Mouse (Mus musculus): ENCODE measurements around the gene Sirt7.

Gene Sirt7

DNA sequence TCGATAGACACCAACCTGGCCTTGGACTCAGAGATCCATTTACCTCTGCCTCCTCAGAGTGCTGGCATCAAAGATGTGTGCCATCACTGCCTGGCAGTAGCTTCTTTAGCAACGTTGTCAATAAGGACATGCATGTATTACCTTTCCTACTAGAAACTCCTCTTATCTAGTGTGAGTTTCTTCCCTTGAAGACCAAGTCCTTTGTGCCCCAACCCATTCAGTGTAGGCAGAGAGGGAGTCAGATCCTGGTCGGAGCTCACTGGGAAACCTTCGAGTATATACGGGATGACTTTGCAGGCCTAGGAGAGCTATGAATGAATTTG is 50.8 kb downstream of the Sirt7 start:
- Histone ChIP-seq H3K4me1 (replicated peaks; ENCODE audit: low read depth, low read length) (peaks cover 66% of the 10 kb centered on the region), H3K36me3 (ENCODE audit: insufficient read depth, low read length) (peaks cover 60% of the 10 kb centered on the region), H3K9me3 (ENCODE audit: low read length) (no peaks in the 10 kb centered on the region), H3K27me3 (ENCODE audit: insufficient read depth, low read length) (no peaks in the 10 kb centered on the region), H3K4me3 (replicated peaks; ENCODE audit: low read length) (peak overlapping the region; percentile 99)
- TF ChIP-seq CTCF (conservative IDR thresholded peaks at IDR 0.05; ENCODE audit: low read length) (no peak), NANOG (IDR thresholded peaks at IDR 0.05; ENCODE audit: borderline replicate concordance, low read length) (no peak), POU5F1 (IDR thresholded peaks at IDR 0.05; ENCODE audit: borderline replicate concordance, low read length) (no peak)

DNA sequence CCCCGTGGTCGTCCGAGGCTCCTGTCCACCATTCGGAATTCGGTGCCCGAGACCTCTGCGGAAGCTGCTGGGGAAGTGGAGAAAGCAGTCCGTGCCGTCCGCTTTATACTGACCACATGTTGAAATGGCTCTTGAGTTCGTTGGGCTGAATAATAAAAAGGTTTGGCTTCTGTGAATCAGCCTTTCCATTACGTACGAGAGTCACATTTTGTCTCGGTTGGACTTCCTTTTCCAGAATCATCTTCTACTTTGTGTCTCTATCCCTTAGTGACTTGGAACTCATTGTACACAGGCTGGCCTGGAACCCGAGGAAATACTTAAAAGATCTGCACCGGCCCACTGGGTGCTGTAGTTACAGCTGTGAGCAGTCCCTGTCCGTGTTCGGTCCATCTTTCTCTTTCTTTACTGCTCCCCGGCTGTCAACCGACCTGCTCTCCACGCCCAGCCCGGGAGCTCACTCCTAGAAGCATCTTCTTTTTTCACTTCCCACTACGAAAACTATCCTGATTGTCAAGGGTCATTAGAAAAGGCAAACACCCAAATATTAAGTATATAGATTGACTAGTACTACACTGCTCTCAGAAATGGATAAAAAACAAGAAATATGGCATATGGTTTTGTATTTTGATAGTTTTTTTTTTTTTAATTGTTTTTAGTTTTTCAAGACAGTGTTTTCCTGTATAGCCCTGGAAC is 51.3 kb downstream of the Sirt7 start:
- H3K9me3 ChIP-seq (ENCODE audit: low read length) = no peaks in the 10 kb centered on the region
- TF ChIP-seq NANOG (IDR thresholded peaks at IDR 0.05; ENCODE audit: borderline replicate concordance, low read length) (no peak), CTCF (conservative IDR thresholded peaks at IDR 0.05; ENCODE audit: low read length) (no peak), POU5F1 (IDR thresholded peaks at IDR 0.05; ENCODE audit: borderline replicate concordance, low read length) (no peak)
- peaks cover 61% of the 10 kb centered on the region for H3K4me1 ChIP-seq (replicated peaks; ENCODE audit: low read depth, low read length)
- peaks cover 60% of the 10 kb centered on the region for H3K36me3 ChIP-seq (ENCODE audit: insufficient read depth, low read length)
- H3K4me3 ChIP-seq (replicated peaks; ENCODE audit: low read length) = peak overlapping the region; percentile 99
- H3K27me3 ChIP-seq (ENCODE audit: insufficient read depth, low read length) = no peaks in the 10 kb centered on the region

DNA sequence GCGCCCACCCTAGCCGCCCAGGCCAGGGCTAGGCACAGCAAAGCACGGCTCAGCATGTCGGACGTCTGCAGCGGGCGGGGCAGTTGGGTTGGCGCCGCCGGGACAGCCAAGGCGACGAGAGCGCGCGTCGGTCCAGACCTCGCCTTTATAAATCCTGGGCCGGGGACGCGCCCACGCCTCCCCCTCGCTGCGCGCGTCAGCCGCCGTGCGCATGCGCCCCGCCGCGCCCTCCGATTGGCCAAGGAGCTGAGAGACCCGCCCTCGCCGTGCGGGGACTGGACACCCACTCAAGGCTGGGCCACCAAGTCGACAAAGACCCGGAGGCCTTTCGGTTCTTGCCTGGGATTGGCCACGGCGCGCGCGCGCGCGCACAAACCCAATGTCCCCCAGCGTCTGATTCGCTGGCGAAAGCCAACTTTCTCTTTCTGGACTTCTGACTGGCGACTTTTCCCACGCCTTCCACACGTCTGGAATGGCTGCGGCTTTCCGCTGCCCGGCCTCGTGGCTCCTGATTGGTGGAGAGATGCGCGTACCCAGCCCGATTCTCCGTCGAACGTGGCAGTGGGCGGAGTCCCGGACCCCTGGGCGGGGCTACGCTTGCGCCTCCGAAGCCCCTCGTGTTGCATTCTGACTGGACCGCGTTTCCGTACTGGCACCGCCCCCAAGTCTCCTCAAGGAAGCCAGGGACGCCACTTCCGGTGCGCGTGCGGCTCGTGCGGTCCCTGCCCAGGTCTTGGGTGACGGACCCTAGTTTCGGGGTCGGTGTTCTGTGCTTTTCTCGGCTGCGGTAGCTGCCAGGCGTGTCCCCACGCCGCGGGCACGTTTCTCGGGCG is 52.1 kb downstream of the Sirt7 start, which contains the start of gene P4hb:
TSS of gene P4hb (minus strand) at position 502 of the 833 bp plus-strand sequence.
- Histone ChIP-seq H3K27me3 (ENCODE audit: insufficient read depth, low read length) (no peaks in the 10 kb centered on the region), H3K4me3 (replicated peaks; ENCODE audit: low read length) (peak within 1 kb of the TSS; percentile 99), H3K9me3 (ENCODE audit: low read length) (no peaks in the 10 kb centered on the region), H3K36me3 (ENCODE audit: insufficient read depth, low read length) (peaks cover 60% of the 10 kb centered on the region), H3K4me1 (replicated peaks; ENCODE audit: low read depth, low read length) (peaks cover 54% of the 10 kb centered on the region)
- TF ChIP-seq CTCF (conservative IDR thresholded peaks at IDR 0.05; ENCODE audit: low read length) (no peak), NANOG (IDR thresholded peaks at IDR 0.05; ENCODE audit: borderline replicate concordance, low read length) (no peak), POU5F1 (IDR thresholded peaks at IDR 0.05; ENCODE audit: borderline replicate concordance, low read length) (no peak)

DNA sequence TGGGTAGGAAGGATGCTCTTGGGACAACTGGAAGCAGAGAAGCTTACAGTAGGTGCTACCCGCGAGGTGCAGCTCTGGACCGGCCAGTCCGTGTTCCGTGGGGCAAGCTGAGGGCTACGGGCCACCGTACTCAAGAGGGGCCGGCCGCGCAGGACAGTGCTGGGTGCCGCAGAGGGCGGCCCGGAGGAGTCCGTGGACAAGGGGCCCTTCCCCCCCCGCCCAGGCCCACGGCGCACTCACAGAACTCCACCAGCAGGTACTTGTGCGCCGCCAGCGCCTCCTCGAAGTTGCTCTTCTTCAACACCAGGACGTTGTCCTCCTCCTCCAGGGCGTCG is 52.7 kb downstream of the Sirt7 start:
- no peaks in the 10 kb centered on the region for H3K27me3 ChIP-seq (ENCODE audit: insufficient read depth, low read length)
- H3K4me3 ChIP-seq (replicated peaks; ENCODE audit: low read length) = peak overlapping the region; percentile 99
- TF ChIP-seq CTCF (conservative IDR thresholded peaks at IDR 0.05; ENCODE audit: low read length) (no peak), POU5F1 (IDR thresholded peaks at IDR 0.05; ENCODE audit: borderline replicate concordance, low read length) (no peak), NANOG (IDR thresholded peaks at IDR 0.05; ENCODE audit: borderline replicate concordance, low read length) (no peak)
- peaks cover 60% of the 10 kb centered on the region for H3K36me3 ChIP-seq (ENCODE audit: insufficient read depth, low read length)
- H3K9me3 ChIP-seq (ENCODE audit: low read length) = no peaks in the 10 kb centered on the region
- peaks cover 48% of the 10 kb centered on the region for H3K4me1 ChIP-seq (replicated peaks; ENCODE audit: low read depth, low read length)

DNA sequence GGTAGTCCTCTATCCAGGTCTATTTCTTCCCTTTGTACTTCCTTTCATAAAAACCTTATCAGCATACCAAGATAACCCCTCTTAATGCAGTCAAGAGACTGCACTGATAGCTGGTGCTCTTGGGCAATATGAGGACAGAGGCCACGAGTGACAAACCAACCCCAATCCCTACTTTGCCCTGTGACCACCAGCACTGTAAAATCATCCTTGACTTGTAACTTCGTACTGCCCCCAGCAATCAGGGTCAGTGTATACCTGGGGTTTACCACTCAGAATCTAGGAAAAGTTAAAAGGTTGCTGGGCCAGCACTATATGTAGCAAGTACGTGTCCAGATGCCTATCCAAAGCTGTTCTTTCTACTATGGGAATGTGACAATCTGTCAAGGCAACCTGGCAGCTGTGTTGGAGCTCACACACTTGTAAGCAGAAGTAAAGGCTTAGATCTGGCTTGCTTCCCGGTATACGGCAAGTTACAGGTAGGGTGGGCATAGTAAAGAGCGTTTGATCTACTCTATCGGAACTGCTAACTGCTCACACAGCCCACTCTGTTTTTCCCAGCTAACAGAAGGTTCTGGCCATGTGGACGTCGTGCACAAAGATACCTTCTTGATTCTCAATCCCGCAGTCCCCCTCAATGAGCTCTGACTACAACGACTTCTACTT is 53.2 kb downstream of the Sirt7 start:
- peaks cover 46% of the 10 kb centered on the region for H3K4me1 ChIP-seq (replicated peaks; ENCODE audit: low read depth, low read length)
- TF ChIP-seq POU5F1 (IDR thresholded peaks at IDR 0.05; ENCODE audit: borderline replicate concordance, low read length) (no peak), NANOG (IDR thresholded peaks at IDR 0.05; ENCODE audit: borderline replicate concordance, low read length) (no peak), CTCF (conservative IDR thresholded peaks at IDR 0.05; ENCODE audit: low read length) (no peak)
- H3K4me3 ChIP-seq (replicated peaks; ENCODE audit: low read length) = peak overlapping the region; percentile 99
- H3K36me3 ChIP-seq (ENCODE audit: insufficient read depth, low read length) = peaks cover 60% of the 10 kb centered on the region
- no peaks in the 10 kb centered on the region for H3K27me3 ChIP-seq (ENCODE audit: insufficient read depth, low read length)
- no peaks in the 10 kb centered on the region for H3K9me3 ChIP-seq (ENCODE audit: low read length)

DNA sequence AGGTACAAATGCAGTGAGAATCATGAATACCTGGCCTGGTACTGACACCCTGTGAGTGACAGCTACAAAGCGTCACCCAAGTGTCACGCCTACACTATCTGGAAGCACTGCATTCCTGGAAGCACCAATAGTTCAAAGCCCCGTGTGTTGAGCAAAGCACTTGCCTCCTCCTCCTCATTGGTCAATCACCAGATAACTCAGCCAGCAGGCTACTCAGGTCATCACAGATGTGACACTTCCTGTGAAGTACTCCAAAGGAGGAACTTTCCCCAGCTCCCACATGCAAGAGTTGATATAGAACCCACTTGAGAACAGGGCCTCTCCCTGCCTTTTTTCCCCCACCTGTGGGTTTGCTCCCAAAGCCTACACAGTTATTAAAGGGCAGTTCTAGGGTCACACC is 53.9 kb downstream of the Sirt7 start:
- Histone ChIP-seq H3K36me3 (ENCODE audit: insufficient read depth, low read length) (peaks cover 60% of the 10 kb centered on the region), H3K9me3 (ENCODE audit: low read length) (no peaks in the 10 kb centered on the region), H3K4me3 (replicated peaks; ENCODE audit: low read length) (peak overlapping the region; percentile 99), H3K27me3 (ENCODE audit: insufficient read depth, low read length) (no peaks in the 10 kb centered on the region), H3K4me1 (replicated peaks; ENCODE audit: low read depth, low read length) (peaks cover 41% of the 10 kb centered on the region)
- TF ChIP-seq POU5F1 (IDR thresholded peaks at IDR 0.05; ENCODE audit: borderline replicate concordance, low read length) = no peak
- no peak for TF ChIP-seq NANOG (IDR thresholded peaks at IDR 0.05; ENCODE audit: borderline replicate concordance, low read length)
- no peak for TF ChIP-seq CTCF (conservative IDR thresholded peaks at IDR 0.05; ENCODE audit: low read length)
